Mouse (Mus musculus): ENCODE measurements around the gene Grap2.

Gene Grap2

DNA sequence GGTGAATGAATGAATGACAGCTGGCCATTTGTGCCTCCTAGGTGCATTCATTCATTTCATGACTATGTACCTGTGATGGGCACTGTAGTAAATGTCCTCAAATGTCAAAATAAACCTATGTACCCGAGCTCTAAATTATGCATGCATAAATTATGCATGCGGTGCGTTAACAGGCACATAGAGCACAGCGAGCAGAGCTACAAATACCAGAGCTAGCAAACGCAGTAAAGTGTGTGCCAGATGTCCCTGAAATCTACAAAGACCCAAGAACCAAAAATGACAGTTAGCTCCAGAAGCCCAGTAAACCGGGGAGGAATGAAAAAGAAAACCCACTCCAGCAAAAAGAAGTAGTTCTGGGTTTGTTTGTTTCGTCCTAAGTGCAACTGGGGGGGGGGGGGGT lies 29.1 kb downstream of the Grap2 start:
- no peak for DNase-seq (ENCODE audit: low spot score in 2 of 2)

DNA sequence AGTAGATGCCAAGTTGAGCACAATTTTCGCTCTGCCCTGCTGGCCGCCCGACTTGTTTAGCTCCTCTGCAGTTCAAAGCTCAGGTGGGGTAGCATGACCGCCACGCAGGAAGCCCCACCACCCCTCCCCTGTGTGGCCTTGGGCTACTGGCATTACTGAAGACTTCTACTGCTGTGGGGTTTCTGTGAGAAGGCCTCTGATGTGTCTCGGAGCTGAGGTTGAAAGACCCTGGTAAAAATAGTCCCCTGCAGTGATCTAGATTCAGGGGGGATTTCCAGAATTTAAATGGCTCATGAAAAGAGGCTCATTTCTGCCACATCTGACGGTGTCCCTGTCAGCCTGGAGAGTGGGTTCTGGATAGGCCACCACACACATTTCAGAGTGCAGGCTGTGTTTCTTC lies 30.1 kb downstream of the Grap2 start:
- no peak for DNase-seq (ENCODE audit: low spot score in 2 of 2)

GRCm38 (mm10) chr15:80604026-80604425 lies 31.6 kb downstream of the Grap2 start:
- no peak for DNase-seq (ENCODE audit: low spot score in 2 of 2)

DNA sequence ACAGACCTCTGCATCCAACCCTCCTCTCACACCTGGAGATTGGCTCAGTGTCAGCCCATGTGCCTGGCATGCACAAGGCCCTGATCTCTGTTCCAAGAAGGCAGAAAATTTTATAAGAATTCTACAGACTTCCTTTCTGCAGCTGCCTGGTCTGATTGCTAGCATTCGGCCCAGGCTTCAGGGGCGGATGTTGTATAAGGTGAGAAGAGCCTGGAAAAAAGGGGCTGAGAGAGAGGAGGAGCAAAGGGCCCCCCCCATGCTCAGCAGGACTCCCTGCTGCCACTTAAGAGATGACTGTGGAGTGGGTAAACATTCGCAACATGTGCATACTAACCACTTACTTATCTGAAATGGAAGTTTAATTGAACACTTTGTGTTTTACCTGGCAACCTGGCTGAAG lies 35.6 kb downstream of the Grap2 start:
- DNase-seq (ENCODE audit: low spot score in 2 of 2) = no peak

DNA sequence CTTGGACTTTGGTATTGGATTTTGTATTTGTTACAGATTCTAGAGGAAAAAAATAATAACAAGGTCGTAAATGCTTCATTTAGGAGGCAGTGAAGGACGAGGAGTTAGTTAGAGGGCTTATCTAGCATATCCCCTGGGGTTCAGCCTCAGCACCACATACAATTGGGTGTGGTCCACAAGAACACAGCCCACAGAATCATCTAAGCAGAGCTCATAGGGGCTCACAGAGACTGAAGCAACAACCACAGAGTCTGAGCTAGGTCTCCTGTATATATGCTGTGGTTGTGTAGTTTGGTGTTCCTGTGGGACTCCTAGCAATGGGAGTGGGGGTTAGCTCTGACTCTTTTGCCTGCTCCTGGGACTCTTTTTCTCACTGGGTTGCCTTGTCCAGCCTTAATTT lies 37.9 kb downstream of the Grap2 start:
- DNase-seq (ENCODE audit: low spot score in 2 of 2) = no peak

DNA sequence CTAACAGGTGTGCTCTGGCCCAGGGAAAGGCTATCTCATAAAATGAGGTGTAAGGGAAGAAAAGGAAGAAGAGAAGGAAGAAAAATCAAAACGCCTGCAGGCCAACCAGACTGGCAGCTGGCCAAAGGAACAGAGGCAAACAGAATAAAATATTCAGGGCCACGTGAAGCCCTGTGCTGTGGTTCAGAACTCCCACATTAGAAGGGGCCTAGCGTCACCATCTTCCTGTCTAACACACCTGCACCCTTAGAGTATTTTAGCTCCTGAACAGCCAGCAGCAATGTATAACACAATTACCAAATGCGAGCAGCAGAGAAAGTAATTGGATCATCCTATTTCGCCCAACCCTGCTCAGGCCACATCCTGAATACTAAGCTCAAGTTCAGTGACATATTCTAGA lies 39.1 kb downstream of the Grap2 start:
- DNase-seq (ENCODE audit: low spot score in 2 of 2) = peak; percentile 65 to 67

- DNase-seq (ENCODE audit: low spot score in 2 of 2) = peak in 1 of 2 experiments; percentile 61
These were observed 41.5 kb downstream of the Grap2 start for GRCm38 (mm10) chr15:80613904-80614303.

DNA sequence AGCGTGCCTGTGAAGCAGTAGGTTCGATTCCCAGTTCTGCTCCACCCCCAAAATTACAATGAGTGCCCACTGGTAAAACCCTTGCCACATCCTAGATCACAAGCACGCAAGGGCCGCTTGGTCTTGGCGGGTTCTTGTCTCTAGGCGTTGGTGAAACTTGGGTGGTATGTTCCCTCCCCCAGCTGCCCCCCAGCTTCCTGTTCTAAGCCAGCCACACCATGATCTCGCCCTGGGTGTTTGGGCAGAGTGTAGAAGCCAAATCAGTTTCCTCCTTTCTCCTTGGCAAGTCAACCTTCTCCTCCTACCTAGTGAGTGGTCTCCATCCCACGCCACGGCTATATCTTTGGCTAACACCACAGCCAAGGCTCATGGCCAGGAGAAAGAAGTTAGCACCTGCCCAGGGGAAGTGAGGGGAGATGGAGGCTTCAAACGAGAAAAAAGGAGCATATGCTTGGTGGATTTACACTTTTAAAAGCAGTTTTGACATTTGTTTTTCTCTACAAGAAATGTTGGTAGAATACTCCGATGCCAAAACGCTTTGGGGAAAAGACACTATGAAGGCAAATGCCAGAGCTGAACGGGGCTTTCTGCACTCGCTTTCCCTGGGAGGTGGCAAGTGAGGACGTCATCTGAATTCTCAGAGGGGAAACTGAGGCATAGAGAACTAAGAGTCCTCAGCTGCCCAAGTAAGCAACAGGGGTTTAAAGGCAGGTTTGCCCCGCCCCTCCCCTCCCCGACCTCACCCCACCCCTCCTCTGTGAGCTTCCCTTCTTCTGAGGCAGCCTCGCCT lies 42.3 kb downstream of the Grap2 start:
- DNase-seq (ENCODE audit: low spot score in 2 of 2) = peak; percentile 58 to 59

DNA sequence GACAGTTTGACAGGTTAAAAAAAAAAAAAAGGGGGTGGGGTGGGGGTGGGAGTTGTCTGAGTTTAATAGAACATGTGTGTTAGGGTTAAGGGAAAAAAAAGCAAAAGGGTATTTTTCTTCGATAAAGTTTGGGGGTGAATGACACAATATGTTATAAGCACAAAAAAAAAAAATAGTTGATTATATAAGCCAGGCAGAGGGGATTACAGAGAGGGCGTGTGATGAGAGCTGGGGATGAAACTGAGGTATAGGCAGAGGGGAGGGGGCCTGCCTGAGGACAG lies 42.8 kb downstream of the Grap2 start:
- no peak for DNase-seq (ENCODE audit: low spot score in 2 of 2)

DNA sequence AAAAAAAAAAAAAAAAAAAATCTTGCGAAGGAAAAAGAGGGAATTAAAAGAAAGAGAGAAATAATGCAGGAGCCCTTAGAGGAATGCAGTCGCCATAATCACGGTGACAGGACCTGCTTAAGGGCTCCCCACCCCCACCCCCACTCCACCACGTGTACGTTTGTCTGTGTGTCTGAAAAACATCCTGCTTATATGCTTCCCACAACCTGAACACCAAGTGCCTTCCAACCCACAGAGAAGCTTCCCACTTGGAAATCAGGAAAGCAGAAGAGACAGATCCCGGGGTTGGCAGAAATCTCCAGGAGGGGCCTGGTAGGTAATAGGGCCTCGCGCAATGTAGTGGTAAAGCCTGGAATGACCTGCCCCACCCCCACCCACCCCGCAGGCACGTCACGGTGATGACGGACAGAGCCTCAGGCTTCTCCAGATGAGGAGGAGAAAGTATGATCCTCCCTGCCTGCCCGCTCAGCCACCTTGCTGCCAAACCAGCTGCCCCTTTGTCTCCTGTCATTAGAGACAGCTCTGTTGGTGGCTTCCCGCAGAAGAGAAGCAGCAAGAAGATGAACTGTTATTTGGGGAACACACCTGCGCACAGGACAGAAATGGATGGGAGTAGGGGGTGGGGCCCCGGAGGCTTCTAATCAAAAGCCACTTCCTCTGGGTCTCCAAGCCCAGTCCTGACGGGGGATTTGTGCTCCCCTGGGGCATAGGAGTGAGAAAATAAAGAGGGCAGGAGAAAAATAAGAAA lies 43.4 kb downstream of the Grap2 start:
- peak; percentile 66 to 76 for DNase-seq (ENCODE audit: low spot score in 2 of 2)

DNA sequence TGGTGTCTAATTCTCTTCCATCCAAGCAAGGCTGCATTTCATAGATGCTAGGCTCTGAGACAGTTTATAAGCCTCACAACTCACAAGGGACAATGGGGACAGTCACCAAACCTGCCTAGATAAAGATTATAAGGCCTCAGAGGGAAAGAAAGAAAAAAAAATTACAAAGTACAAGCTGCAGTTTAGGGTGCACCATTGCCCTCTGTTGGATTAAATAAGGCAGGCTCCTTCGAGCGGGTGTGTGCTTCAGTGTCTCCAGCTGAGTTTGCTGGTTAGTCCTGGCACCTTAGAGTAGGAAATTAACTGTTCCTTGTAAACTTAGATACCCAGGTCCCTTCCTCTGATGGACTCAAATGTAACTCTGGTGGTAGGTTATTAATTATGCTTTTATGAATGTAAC lies 45.4 kb downstream of the Grap2 start:
- DNase-seq (ENCODE audit: low spot score in 2 of 2) = peak in 1 of 2 experiments; percentile 60

DNA sequence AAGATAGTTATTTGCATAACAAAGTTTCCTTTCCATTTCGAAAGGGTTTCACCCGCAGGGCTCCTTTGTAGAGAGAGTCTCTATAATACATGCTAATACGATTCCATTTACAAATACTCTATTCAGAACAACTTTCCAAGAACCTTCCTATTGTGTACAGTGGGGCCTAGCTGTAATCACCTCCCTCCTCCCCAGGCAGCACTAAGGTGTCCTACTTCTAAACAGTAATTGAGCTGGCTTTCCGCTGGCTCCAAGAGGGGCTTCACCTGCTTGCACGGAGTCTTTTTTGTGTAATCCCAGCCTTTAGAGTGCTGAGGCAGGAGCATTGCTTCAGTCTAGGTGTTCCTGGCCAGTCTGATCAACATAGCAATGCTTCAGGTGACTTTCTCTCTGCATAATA lies 46.8 kb downstream of the Grap2 start:
- no peak for DNase-seq (ENCODE audit: low spot score in 2 of 2)

DNA sequence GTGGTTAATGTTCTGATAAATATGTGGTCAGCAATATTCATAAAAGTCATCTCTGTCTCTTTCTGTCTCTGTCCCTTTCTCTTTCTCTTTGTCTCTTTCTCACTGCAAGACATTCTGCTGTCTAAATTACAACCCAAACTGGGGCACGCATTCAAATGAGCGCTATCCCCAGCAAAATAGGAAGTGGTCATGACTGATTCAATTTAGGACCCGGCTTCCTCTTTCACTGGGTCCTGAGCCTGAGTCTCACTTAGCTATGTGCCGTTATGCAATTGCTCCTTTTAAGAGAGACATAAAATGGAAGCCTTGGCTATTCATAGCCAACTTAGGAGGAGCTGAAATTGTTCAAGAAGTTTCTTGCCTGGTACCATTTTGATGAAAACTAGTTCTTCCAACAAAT lies 47.4 kb downstream of the Grap2 start:
- no peak for DNase-seq (ENCODE audit: low spot score in 2 of 2)

DNA sequence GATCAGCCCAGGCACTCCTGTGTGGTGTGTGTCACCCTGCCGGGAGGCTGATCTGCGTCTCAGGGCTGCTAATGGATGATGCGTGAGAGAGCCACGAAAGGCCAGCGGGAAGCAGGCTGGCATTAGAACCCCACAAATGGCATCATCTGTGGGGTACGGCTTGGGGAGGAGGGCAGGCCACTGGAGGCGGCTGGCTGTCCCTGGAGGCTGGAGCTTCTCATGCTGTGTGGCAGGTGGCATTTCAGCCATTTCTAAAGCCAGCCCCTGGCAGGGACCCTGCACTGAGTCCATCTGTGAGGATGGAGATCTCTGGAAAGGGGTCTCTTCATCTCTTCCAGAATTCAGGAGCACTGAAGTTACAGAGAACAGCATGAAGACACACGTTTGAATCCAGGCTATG lies 48.0 kb downstream of the Grap2 start:
- DNase-seq (ENCODE audit: low spot score in 2 of 2) = no peak

DNA sequence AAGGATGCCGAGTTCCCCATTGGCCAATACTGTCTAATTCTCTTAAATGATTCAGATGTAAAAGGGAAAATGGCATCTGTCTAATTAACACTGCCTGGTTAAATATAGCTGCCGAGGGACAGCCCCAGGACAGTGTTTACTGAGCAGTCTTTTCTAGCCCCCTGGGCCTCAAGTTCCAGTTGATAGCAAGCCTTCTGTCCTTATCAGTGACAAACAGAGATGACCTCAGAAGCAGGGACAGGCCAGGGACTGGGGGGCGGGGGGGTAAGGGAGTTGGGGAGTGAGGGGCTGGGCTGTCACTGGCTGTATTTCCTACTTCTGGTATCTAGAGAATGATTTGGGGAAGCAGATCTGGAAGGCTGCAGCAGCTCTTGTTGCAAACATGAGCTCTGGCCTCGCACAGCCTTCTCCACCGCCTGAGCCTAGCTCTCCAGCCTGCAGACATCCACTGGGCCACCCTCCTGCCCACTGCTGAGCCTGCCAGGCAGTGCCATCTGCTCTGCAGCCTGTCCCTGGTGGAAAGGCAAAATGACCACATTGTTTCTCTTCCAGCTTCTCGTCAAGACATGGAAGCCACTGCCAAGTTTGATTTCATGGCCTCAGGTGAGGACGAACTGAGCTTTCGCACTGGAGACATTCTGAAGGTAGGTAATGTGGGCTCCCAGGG lies 50.9 kb downstream of the Grap2 start:
- DNase-seq (ENCODE audit: low spot score in 2 of 2) = no peak

- no peak for DNase-seq (ENCODE audit: low spot score in 2 of 2)
These were observed 54.1 kb downstream of the Grap2 start for GRCm38 (mm10) chr15:80626472-80626871.

DNA sequence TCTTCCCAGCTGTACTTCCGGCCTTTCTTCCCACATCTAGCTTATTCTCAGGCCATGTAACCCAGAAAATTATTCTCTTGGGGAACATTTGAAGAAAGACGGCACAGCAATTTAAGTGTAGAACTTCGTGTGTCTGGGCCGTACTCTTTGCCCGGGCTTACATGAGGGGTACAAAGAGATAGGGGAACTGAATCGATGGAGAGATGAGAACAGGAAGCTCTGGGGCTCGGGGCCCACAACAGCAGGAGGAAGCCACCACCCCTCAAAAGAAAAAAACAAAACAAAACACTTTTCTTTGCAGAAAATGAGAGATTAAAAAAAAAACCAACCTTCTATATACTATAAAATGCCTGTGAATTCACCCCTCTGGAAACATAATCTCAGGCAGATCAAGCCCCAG lies 57.8 kb downstream of the Grap2 start:
- peak in 1 of 2 experiments; percentile 50 for DNase-seq (ENCODE audit: low spot score in 2 of 2)

- peak; percentile 67 to 72 for DNase-seq (ENCODE audit: low spot score in 2 of 2)
These were observed 58.3 kb downstream of the Grap2 start for GRCm38 (mm10) chr15:80630711-80631110.

- DNase-seq (ENCODE audit: low spot score in 2 of 2) = no peak
These were observed 58.9 kb downstream of the Grap2 start for GRCm38 (mm10) chr15:80631311-80631710.

GRCm38 (mm10) chr15:80632280-80632893 lies 60.0 kb downstream of the Grap2 start:
- no peak for DNase-seq (ENCODE audit: low spot score in 2 of 2)

- peak in 1 of 2 experiments; percentile 63 for DNase-seq (ENCODE audit: low spot score in 2 of 2)
These were observed 62.2 kb downstream of the Grap2 start for GRCm38 (mm10) chr15:80634391-80635193.

Data from thymus, postnatal 10 days (tissue).